Mouse (Mus musculus): Measurements from ENCODE around the gene Thra.

DNA sequence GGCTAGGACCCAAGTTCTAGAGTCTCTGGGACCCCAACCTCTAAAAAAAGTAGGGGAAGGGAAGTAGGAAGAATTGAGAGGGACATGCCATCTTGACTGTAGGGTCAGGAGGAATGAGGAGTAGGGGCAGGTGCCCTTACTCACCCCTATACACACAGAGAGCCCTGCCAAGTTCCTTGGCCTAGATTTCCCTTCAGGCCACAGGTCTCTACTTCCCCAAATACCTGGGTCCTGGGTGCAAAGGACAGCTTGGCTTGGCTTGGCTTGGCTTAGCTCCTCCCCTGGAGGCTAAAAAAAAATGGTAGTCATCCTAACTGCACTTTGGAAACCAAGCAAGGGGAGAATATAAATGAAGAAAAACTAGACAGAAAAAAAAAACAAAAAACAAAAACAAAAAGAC is 24.3 kb downstream of the Thra start:
- TF ChIP-seq GATA1 (IDR thresholded peaks at IDR 0.05; ENCODE audit: borderline replicate concordance, low read length) (no peak), CTCF (IDR thresholded peaks at IDR 0.05; ENCODE audit: low read depth, low read length) (no peak), TAL1 (conservative IDR thresholded peaks at IDR 0.05; ENCODE audit: low read depth, low read length) (no peak)

All from G1E (cell line).